Mouse (Mus musculus) kidney, postnatal 14 days (tissue): Measurements from ENCODE around the gene Lpin3.

Source experiments
- DNase-seq: peaks from one replicate; pipeline ENCODE4 v3.0.0; 2022; ENCODE audit warnings: mixed read lengths

Gene Lpin3

DNA sequence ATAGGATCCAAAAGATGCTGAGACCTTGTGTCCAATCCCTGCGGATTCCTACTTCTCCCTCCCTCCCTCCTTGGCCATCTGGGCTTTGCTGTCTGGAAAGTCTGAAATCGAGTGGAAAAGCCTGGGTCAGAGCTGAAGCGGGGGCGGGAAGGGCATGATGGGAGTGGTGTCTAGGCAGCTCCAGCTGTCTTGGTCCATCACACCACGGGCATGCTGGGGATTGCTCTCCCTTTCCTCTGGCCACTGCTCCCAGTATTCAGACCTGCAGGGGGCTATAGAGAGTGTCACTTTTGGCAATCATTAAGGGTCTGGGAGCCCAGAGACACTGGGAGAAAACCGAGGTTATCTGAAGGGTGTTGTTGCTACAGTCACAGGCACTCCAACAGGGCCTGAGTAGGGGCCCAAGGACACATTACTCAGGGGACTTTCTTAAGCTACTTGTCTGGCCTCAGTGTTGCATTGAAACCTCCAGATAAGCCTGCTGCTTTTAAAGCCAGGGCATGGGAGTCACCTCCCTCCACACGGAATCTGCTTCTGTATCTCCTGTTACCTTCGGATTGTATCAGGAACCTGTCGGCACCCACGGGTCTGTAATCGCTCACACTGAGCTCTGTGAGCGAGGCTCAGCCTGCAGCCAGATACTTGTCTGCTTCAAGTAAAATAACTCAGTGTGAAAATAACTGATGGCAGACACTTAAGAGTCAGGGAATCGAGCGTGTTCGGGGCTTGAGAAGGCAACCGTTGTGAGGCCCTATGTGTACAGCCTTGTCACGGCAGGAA lies 60.6 kb downstream of the Lpin3 start:
- DNase-seq = no peak

DNA sequence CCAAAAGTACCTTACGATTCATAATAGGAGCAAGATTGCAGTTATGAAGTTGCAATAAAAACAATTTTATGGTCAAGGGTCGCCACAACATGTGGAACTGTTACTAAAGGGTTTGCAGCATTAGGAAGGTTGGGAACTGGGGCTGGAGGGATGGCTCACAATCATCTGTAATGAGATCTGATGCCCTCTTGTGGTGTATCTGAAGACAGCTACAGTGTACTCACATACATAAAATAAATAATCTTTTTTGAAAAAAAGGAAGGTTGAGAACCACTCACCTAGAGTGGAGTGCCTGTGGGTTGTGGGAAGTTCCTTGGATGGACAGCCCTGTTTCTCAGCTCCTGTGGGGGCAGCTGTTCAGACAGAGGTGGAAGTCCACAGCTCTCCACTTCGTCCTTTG lies 62.0 kb downstream of the Lpin3 start:
- no peak for DNase-seq

DNA sequence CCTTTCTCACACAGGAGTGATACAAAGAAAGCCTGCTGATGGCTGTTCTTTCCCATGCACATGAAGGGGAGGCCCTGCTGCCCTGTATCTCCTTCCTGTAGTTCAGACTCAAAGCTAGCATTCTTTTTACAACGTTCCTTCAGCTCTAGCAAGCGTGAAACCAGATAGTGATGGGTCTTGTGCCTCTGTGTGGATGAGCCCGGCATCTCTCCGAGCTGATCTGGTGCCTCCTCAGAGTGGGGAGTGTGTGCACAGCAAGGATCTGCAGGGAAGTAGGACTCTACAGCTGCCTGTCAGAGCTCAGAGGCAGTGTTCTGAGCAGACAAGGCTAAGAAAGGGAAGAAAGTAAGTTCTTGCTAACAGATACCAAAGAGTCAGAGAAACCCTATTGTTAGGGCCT lies 71.1 kb downstream of the Lpin3 start:
- DNase-seq = no peak

DNA sequence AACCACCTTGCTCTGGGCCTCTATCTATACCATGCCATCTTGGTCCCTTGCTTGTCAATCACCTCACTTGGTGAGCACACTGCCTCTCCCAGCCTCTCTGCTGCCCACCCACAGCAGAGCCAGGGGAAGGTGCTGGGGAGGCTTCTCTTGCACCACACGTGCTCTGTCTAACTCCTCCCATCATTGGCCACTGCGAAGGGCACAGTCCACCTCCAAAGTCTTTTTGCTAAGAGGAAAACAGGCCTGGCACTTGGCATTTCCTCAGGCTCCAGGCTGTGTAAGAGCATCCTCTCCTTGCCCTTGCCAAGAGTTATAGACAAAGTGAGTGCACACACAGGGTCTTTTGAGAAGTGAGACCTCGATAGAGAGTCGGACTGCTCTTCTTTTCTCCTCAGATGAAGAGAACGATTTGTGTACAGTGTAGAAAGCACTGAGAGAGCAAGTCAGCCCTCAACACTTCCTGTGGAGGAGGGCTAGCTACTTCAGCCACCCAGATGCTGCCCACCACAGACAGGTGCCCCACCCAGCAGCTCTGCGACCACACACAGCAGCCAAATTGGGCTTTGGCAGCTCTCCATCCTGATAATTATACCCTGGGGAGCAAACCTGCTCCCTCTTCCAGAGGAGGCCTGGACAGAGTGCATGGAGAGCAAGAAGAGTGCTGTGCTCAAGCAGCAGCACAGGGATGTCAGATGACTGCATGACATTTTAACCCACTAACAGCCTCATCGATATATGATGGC lies 72.8 kb downstream of the Lpin3 start:
- no peak for DNase-seq

DNA sequence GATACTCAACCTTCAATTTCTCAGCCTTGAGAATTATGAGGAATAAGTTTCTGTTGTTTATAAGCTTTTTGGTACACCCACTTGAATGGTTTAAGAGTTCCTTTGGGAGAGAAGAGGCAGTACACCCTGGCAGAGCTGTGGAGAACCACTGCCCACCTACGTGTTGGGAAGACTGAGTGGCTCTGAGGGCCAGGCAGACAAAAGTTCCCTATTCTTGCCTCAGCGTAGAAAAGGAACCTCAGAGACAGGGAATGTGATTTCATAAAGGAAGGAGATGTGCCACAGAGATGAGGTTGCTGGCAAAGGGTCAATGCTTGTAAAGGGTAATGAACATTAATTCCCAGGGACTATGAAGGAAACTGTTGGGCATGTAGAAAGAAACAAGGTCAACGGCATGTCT lies 74.1 kb downstream of the Lpin3 start:
- DNase-seq = no peak

DNA sequence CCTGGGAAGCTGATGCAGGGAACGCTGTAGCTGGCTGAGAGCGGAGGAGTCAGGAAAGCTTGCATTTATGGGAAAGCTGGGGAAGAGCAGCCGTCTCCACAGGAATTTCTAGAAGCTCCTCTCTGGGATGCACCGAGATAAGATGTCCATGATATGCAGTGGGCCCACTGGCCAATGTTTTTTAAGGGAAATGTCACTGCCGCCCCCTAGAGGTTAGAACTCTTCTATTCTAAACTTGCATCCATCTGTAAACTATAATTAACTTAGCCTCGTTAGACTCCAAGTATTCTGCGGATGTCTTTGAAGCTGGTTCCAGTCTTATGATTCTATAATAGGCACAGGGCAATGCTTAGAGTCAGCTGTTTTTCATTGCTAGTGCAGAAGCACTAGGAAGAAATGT lies 74.9 kb downstream of the Lpin3 start:
- DNase-seq = no peak
